Mouse (Mus musculus): ENCODE results near the gene Art3. TPM values are rescaled to one million over a fixed set of nuclear protein-coding genes. Genes with fewer than 3 reads are reported as not detected.
A peak's percentile ranks its signal among the peaks of the same experiment; 100 is the strongest.

Gene Art3
- 2.9 and 4.2 TPM in 2 replicates for polyA plus RNA-seq (2016; fragmentation: Nextera tagmentation; extraction: Ambion mirVana)

- WGBS: 91% methylated on average over 17 of the region's 17 CpGs
Measured at GRCm38 (mm10) chr5:92331635-92332338, at the start of gene Art3. Art3 (plus strand) TSS chr5:92331827.

GRCm38 (mm10) chr5:92282571-92282970 is 49.1 kb upstream of the Art3 start:
- H3K4me2 ChIP-seq (replicated peaks): no peak overlapping the region
- H3K27me3 ChIP-seq: no peaks in the 10 kb centered on the region
- no peak for ATAC-seq (ENCODE audit: insufficient number of reproducible peaks, insufficient read depth, low FRiP score, low TSS enrichment)
- WGBS: 81% methylated on average over 4 of the region's 4 CpGs
- no peak overlapping the region for H3K27ac ChIP-seq
- H3K9ac ChIP-seq: no peak overlapping the region
- H3K36me3 ChIP-seq: peaks cover 22% of the 10 kb centered on the region
- H3K9me3 ChIP-seq: no peaks in the 10 kb centered on the region
- no peak overlapping the region for H3K4me3 ChIP-seq
- 0 out of 2 replicates have a peak, but pooled peaks cover 3% of the 10 kb centered on the region for H3K4me1 ChIP-seq

More at GRCm38 (mm10) chr5:92331635-92332338, at the start of gene Art3:
- ATAC-seq (ENCODE audit: insufficient number of reproducible peaks, insufficient read depth, low FRiP score, low TSS enrichment): no peak
- no peak within 1 kb of the TSS for H3K27ac ChIP-seq
- no peaks in the 10 kb centered on the region for H3K9me3 ChIP-seq
- no peak within 1 kb of the TSS for H3K4me3 ChIP-seq
- H3K4me2 ChIP-seq (replicated peaks): no peak within 1 kb of the TSS
- H3K27me3 ChIP-seq: no peaks in the 10 kb centered on the region
- H3K36me3 ChIP-seq: no peaks in the 10 kb centered on the region
- H3K9ac ChIP-seq: no peak within 1 kb of the TSS
- no peaks in the 10 kb centered on the region for H3K4me1 ChIP-seq

GRCm38 (mm10) chr5:92283107-92283506 is 48.5 kb upstream of the Art3 start:
- Histone ChIP-seq H3K4me1 (0 out of 2 replicates have a peak, but pooled peaks cover 3% of the 10 kb centered on the region), H3K27ac (no peak overlapping the region), H3K9ac (no peak overlapping the region), H3K4me3 (no peak overlapping the region), H3K4me2 (replicated peaks) (no peak overlapping the region), H3K27me3 (no peaks in the 10 kb centered on the region), H3K9me3 (no peaks in the 10 kb centered on the region), H3K36me3 (peaks cover 28% of the 10 kb centered on the region)
- 65% methylated on average over 3 of the region's 3 CpGs for WGBS
- no peak for ATAC-seq (ENCODE audit: insufficient number of reproducible peaks, insufficient read depth, low FRiP score, low TSS enrichment)

- no peak overlapping the region for H3K4me2 ChIP-seq (replicated peaks)
- H3K9me3 ChIP-seq: no peaks in the 10 kb centered on the region
- WGBS: 85% methylated on average over 6 of the region's 6 CpGs
- H3K36me3 ChIP-seq: peaks cover 73% of the 10 kb centered on the region
- no peak overlapping the region for H3K9ac ChIP-seq
- ATAC-seq (ENCODE audit: insufficient number of reproducible peaks, insufficient read depth, low FRiP score, low TSS enrichment): no peak
- H3K4me1 ChIP-seq: no peaks in the 10 kb centered on the region
- no peak overlapping the region for H3K4me3 ChIP-seq
- H3K27me3 ChIP-seq: no peaks in the 10 kb centered on the region
- no peak overlapping the region for H3K27ac ChIP-seq
Measured at GRCm38 (mm10) chr5:92287840-92288239, 43.8 kb upstream of the Art3 start.

GRCm38 (mm10) chr5:92291652-92292414 is 39.8 kb upstream of the Art3 start:
- H3K4me2 ChIP-seq (replicated peaks): no peak overlapping the region
- no peak for ATAC-seq (ENCODE audit: insufficient number of reproducible peaks, insufficient read depth, low FRiP score, low TSS enrichment)
- H3K4me1 ChIP-seq: no peaks in the 10 kb centered on the region
- no peaks in the 10 kb centered on the region for H3K27me3 ChIP-seq
- 85% methylated on average over 6 of the region's 6 CpGs for WGBS
- H3K36me3 ChIP-seq: peaks cover 91% of the 10 kb centered on the region
- H3K4me3 ChIP-seq: no peak overlapping the region
- no peak overlapping the region for H3K9ac ChIP-seq
- no peaks in the 10 kb centered on the region for H3K9me3 ChIP-seq
- no peak overlapping the region for H3K27ac ChIP-seq

- H3K4me2 ChIP-seq (replicated peaks): no peak overlapping the region
- H3K27me3 ChIP-seq: no peaks in the 10 kb centered on the region
- H3K9me3 ChIP-seq: no peaks in the 10 kb centered on the region
- no peaks in the 10 kb centered on the region for H3K4me1 ChIP-seq
- no peak overlapping the region for H3K9ac ChIP-seq
- H3K36me3 ChIP-seq: peaks cover 92% of the 10 kb centered on the region
- WGBS: 87% methylated on average over 2 of the region's 2 CpGs
- ATAC-seq (ENCODE audit: insufficient number of reproducible peaks, insufficient read depth, low FRiP score, low TSS enrichment): no peak
- no peak overlapping the region for H3K4me3 ChIP-seq
- H3K27ac ChIP-seq: no peak overlapping the region
Measured at GRCm38 (mm10) chr5:92294525-92294924, 37.1 kb upstream of the Art3 start.

GRCm38 (mm10) chr5:92302149-92302840 is 29.3 kb upstream of the Art3 start:
- H3K4me3 ChIP-seq: no peak overlapping the region
- no peaks in the 10 kb centered on the region for H3K4me1 ChIP-seq
- peaks cover 79% of the 10 kb centered on the region for H3K36me3 ChIP-seq
- H3K27ac ChIP-seq: no peak overlapping the region
- H3K9ac ChIP-seq: no peak overlapping the region
- 91% methylated on average over 13 of the region's 13 CpGs for WGBS
- ATAC-seq (ENCODE audit: insufficient number of reproducible peaks, insufficient read depth, low FRiP score, low TSS enrichment): no peak
- no peaks in the 10 kb centered on the region for H3K9me3 ChIP-seq
- H3K4me2 ChIP-seq (replicated peaks): no peak overlapping the region
- H3K27me3 ChIP-seq: no peaks in the 10 kb centered on the region

GRCm38 (mm10) chr5:92304291-92304690 is 27.3 kb upstream of the Art3 start:
- Histone ChIP-seq H3K4me1 (peaks cover 8% of the 10 kb centered on the region), H3K27ac (no peak overlapping the region), H3K27me3 (no peaks in the 10 kb centered on the region), H3K4me3 (no peak overlapping the region), H3K9ac (no peak overlapping the region), H3K4me2 (replicated peaks) (no peak overlapping the region), H3K36me3 (peaks cover 61% of the 10 kb centered on the region), H3K9me3 (no peaks in the 10 kb centered on the region)
- ATAC-seq (ENCODE audit: insufficient number of reproducible peaks, insufficient read depth, low FRiP score, low TSS enrichment): no peak
- WGBS: 84% methylated on average over 3 of the region's 3 CpGs

- H3K27me3 ChIP-seq: no peaks in the 10 kb centered on the region
- peak within 1 kb of the TSS; percentile 64 for H3K4me2 ChIP-seq (replicated peaks)
- peaks cover 9% of the 10 kb centered on the region; the same call in 1 of the 2 replicates for H3K36me3 ChIP-seq
- H3K4me1 ChIP-seq: peaks cover 8% of the 10 kb centered on the region
- WGBS: 3% methylated on average over 41 of the region's 41 CpGs
- peak within 1 kb of the TSS; percentile 52; the same call in 1 of the 2 replicates for H3K27ac ChIP-seq
- peak within 1 kb of the TSS; percentile 88 for H3K4me3 ChIP-seq
- ATAC-seq (ENCODE audit: insufficient number of reproducible peaks, insufficient read depth, low FRiP score, low TSS enrichment): peak; percentile 91
- H3K9ac ChIP-seq: peak within 1 kb of the TSS; percentile 78
- H3K9me3 ChIP-seq: no peaks in the 10 kb centered on the region
Measured at GRCm38 (mm10) chr5:92309681-92310511, 21.7 kb upstream of the Art3 start, which contains the start of gene Sdad1. Sdad1 (minus strand) TSS chr5:92310479.

- H3K27me3 ChIP-seq: no peaks in the 10 kb centered on the region
- H3K9ac ChIP-seq: no peak overlapping the region
- no peaks in the 10 kb centered on the region for H3K36me3 ChIP-seq
- 14% methylated on average over 13 of the region's 13 CpGs for WGBS
- no peak overlapping the region for H3K4me2 ChIP-seq (replicated peaks)
- no peak overlapping the region for H3K27ac ChIP-seq
- H3K4me1 ChIP-seq: peaks cover 8% of the 10 kb centered on the region
- no peak for ATAC-seq (ENCODE audit: insufficient number of reproducible peaks, insufficient read depth, low FRiP score, low TSS enrichment)
- H3K9me3 ChIP-seq: no peaks in the 10 kb centered on the region
- H3K4me3 ChIP-seq: no peak overlapping the region
Measured at GRCm38 (mm10) chr5:92312046-92312715, 19.4 kb upstream of the Art3 start.

Measured in embryonic facial prominence, embryonic 12.5 days (tissue).